Mouse (Mus musculus) hindbrain, postnatal 0 days (tissue): Measurements from ENCODE around the gene Dmd. TPM values are rescaled to one million over a fixed set of nuclear protein-coding genes. Genes with fewer than 3 reads are reported as not detected.
"Not testable (repeated sequence)": the region's sequence is repeated elsewhere in the genome, so short reads cannot be mapped to it uniquely, and the experiment has no call there.

Experiments used
- ATAC-seq: fragments of 200-750 bp; cut with Nextera tagmentation; 2 replicates; pipeline ENCODE4 v1.8.0; 2017; ENCODE audit warnings: mild to moderate bottlenecking, moderate TSS enrichment, moderate library complexity
- DNase-seq: peaks from one replicate; pipeline ENCODE4 v3.0.0-alpha.2; 2015; ENCODE audit warnings: low spot score
- H3K27ac ChIP-seq: fragments of 300-500 bp; sonication (generic); 2 replicates; pipeline ENCODE4 v1.5.1; 2014; ENCODE audit warnings: mild to moderate bottlenecking
- H3K27me3 ChIP-seq: fragments of 300-500 bp; sonication (generic); 2 replicates; pipeline ENCODE4 v1.6.1; 2014; ENCODE audit warnings: low read length, mixed read lengths; ENCODE audit not compliant: insufficient read depth
- H3K36me3 ChIP-seq: fragments of 300-500 bp; sonication (generic); 2 replicates; pipeline ENCODE4 v1.6.1; 2014; ENCODE audit warnings: low read length, mixed read lengths; ENCODE audit not compliant: insufficient read depth
- H3K4me1 ChIP-seq: fragments of 300-500 bp; sonication (generic); 2 replicates; pipeline ENCODE4 v1.6.1; 2014; ENCODE audit warnings: antibody characterized with exemption, low read length, mixed read lengths; ENCODE audit not compliant: insufficient read depth
- H3K4me2 ChIP-seq: fragments of 300-500 bp; sonication (generic); 2 replicates; pipeline ENCODE4 v1.6.1; 2014; ENCODE audit warnings: low read depth, mild to moderate bottlenecking, low read length, moderate library complexity, mixed read lengths
- H3K4me3 ChIP-seq: fragments of 300-500 bp; sonication (generic); 2 replicates; pipeline ENCODE4 v1.5.1; 2014; ENCODE audit warnings: low read length
- H3K9ac ChIP-seq: fragments of 300-500 bp; sonication (generic); replicated peaks from 2 replicates; pipeline ENCODE4 v1.6.1; 2014; ENCODE audit warnings: mild to moderate bottlenecking, low read length, moderate library complexity, mixed read lengths
- H3K9me3 ChIP-seq: fragments of 300-500 bp; sonication (generic); 2 replicates; pipeline ENCODE4 v1.6.1; 2016; ENCODE audit warnings: low read length, mixed read lengths
- CTCF ChIP-seq: IDR thresholded peaks from 2 replicates; pipeline ENCODE4 v1.5.1; 2016; ENCODE audit warnings: antibody characterized with exemption, control low read depth, low read depth
- WGBS: fragments of 180-500 bp; shearing (Covaris S2); extraction: QIAGEN DNeasy Blood & Tissue Kit; methylation state at CpG from one replicate; pipeline ENCODE4 v1.1.7; 2014; 5-methylcytosine and 5-hydroxymethylcytosine counted together
- polyA plus RNA-seq: library from polyadenylated mRNA; unstranded; fragments of >200 nt; fragmentation: Nextera tagmentation; extraction: Ambion mirVana; gene quantifications from 2 replicates; pipeline ENCODE4 v1.2.1, GENCODE M21; 2015
- total RNA-seq: library from RNA; depleted of rRNA; stranded (reverse); fragments of >200 nt; gene quantifications from 2 replicates; pipeline ENCODE4 v1.2.3, GENCODE M21; 2014

Dmd gene
- total and polyA plus RNA-seq, 2 experiments from 2014 or later: 22.8 to 73.6 TPM

DNA sequence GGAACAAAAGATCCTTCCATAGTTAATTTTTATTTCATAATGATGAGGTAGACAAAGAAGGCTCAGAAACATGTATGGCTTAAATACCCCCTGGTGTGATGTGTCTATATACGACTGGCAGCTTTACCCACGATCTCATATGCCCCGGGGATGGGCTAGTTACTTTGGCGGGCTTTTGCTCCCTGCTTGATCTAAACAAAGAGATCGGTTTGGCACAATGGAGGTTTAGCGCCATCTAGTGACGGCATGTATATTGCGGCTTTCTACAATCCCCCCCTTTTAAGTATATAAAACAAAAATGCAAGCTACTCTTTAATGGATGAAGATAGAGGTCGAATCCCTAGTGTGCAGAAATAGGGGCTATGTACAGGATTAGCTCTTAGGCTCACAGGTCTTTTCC lies 918.8 kb downstream of the Dmd start:
- not testable (repeated sequence) for H3K36me3 ChIP-seq, H3K27ac ChIP-seq, H3K9ac ChIP-seq, H3K9me3 ChIP-seq, H3K4me3 ChIP-seq, H3K27me3 ChIP-seq, H3K4me2 ChIP-seq, ATAC-seq, H3K4me1 ChIP-seq
- peak; percentile 42 for TF ChIP-seq CTCF
- peak; percentile 26 for DNase-seq
- 51% methylated on average over 9 of the region's 9 CpGs for WGBS

GRCm38 (mm10) chrX:83875389-83875788 lies 926.7 kb downstream of the Dmd start:
- not testable (repeated sequence) for H3K4me1 ChIP-seq, H3K27me3 ChIP-seq, H3K9me3 ChIP-seq, H3K4me2 ChIP-seq, H3K27ac ChIP-seq, H3K4me3 ChIP-seq, H3K36me3 ChIP-seq, H3K9ac ChIP-seq, DNase-seq, ATAC-seq
- WGBS: 86% methylated on average over 11 of the region's 11 CpGs

DNA sequence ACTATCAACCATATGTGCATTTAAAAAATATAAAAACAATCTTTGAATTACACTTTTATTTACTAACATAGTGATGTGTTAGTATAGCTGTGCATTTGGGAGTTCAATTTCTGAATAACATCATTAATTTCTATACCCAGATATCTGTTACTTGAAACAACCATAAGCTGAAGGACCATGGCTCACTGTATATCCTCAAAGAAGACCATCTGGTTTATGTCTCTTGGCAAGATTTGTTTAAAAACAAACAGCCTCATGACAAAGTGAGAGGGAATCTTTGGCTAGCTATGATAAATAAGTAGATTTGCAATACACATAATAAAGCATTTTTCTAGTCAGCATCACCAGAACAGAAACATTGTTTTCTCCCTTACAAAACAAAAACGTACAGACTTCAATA lies 1027.2 kb downstream of the Dmd start:
- TF ChIP-seq CTCF: no peak

GRCm38 (mm10) chrX:84001294-84001693 lies 1052.6 kb downstream of the Dmd start:
- ATAC-seq (no peak), DNase-seq (peak; percentile 54)
- H3K27me3 ChIP-seq: no peaks in the 10 kb centered on the region
- H3K36me3 ChIP-seq: no peaks in the 10 kb centered on the region
- no peak overlapping the region for H3K4me2 ChIP-seq
- WGBS: 39% methylated on average over 7 of the region's 7 CpGs
- peak; percentile 80 for TF ChIP-seq CTCF
- H3K4me1 ChIP-seq: no peaks in the 10 kb centered on the region
- H3K9me3 ChIP-seq: no peaks in the 10 kb centered on the region
- no peak overlapping the region for H3K9ac ChIP-seq
- H3K4me3 ChIP-seq: no peak overlapping the region
- H3K27ac ChIP-seq: no peak overlapping the region

More for the DNA sequence above, 1027.2 kb downstream of the Dmd start:
- no peak overlapping the region for H3K9ac ChIP-seq
- no peak overlapping the region for H3K4me2 ChIP-seq
- ATAC-seq (no peak), DNase-seq (no peak)
- H3K4me3 ChIP-seq: no peak overlapping the region
- no peaks in the 10 kb centered on the region for H3K4me1 ChIP-seq
- WGBS: 65% methylated on average over 1 of the region's 1 CpGs
- no peaks in the 10 kb centered on the region for H3K9me3 ChIP-seq
- H3K27ac ChIP-seq: no peak overlapping the region
- no peaks in the 10 kb centered on the region for H3K36me3 ChIP-seq
- H3K27me3 ChIP-seq: no peaks in the 10 kb centered on the region

GRCm38 (mm10) chrX:84062431-84062830 lies 1113.8 kb downstream of the Dmd start:
- not testable (repeated sequence) for H3K4me2 ChIP-seq, H3K9me3 ChIP-seq, DNase-seq, H3K4me1 ChIP-seq, ATAC-seq, H3K36me3 ChIP-seq, H3K27me3 ChIP-seq, H3K9ac ChIP-seq, H3K27ac ChIP-seq, H3K4me3 ChIP-seq
- WGBS: 91% methylated on average over 3 of the region's 3 CpGs

DNA sequence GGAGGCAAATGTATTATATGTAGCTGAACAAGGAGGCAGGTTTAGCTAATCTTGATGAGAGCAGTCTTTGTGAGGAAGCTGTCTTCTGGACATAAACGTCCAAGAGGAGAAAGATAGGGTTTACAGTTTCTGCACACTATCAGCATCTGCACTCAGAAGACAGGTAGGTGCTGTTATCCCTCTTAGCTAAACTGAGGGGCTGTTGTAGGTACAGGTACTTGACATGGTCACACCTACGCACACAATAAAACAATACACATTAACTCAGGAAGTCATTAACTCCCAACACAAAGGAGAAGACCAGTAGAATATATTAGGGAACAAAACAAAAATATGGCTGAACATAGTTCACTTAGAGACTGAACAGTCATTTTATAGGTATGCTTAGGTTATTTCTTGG lies 1217.2 kb downstream of the Dmd start:
- 71% methylated on average over 2 of the region's 2 CpGs for WGBS
- no peak for TF ChIP-seq CTCF
- Histone ChIP-seq H3K4me2 (no peak overlapping the region), H3K36me3 (no peaks in the 10 kb centered on the region), H3K9me3 (no peaks in the 10 kb centered on the region), H3K27me3 (no peaks in the 10 kb centered on the region), H3K27ac (no peak overlapping the region), H3K9ac (no peak overlapping the region), H3K4me1 (no peaks in the 10 kb centered on the region), H3K4me3 (no peak overlapping the region)
- no peak for DNase-seq
- no peak for ATAC-seq

DNA sequence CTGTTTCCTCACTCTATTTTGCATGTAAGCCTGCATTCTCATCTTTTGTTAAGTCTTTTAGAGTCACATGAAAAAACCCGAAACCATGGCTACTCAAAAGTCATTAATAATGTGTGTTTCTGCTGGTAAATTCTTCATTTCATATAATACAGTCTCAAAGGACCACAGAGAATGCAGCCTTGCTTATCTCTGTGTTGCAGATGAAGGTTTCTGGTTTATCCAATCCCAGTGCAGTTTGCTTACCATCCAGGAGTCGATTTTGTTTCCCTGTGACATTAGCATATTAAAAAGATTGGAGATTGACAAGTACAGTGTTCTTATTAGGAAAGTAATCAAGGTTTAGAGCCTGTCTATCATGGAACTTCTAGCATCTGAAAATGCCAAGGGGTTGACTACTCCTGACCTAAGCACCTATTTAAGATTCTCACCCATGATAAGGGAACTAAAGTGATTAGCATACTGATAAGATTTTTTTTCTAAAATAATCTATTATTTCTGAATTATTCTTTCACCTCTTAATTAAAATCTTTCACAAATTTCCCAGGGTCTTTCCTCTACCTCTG lies 1292.7 kb downstream of the Dmd start:
- no peak for TF ChIP-seq CTCF
- H3K4me2 ChIP-seq: no peak overlapping the region
- WGBS: 57% methylated on average over 2 of the region's 2 CpGs
- no peaks in the 10 kb centered on the region for H3K36me3 ChIP-seq
- H3K27ac ChIP-seq: no peak overlapping the region
- DNase-seq (no peak), ATAC-seq (no peak)
- H3K4me1 ChIP-seq: no peaks in the 10 kb centered on the region
- H3K27me3 ChIP-seq: no peaks in the 10 kb centered on the region
- no peaks in the 10 kb centered on the region for H3K9me3 ChIP-seq
- H3K4me3 ChIP-seq: no peak overlapping the region
- no peak overlapping the region for H3K9ac ChIP-seq
